Mouse (Mus musculus): ENCODE measurements around the gene Snx15. TPM values are rescaled to one million over a fixed set of nuclear protein-coding genes. Genes with fewer than 3 reads are reported as not detected.

The Snx15 gene
- polyA plus RNA-seq, 1 experiment = not detected

- peaks cover 11% of the 10 kb centered on the region for H3K4me1 ChIP-seq (ENCODE audit: control insufficient read depth, insufficient read depth, low read length)
- no peak overlapping the region for H3K27ac ChIP-seq (ENCODE audit: insufficient read depth, low read depth, low read length)
- no peak overlapping the region for H3K4me3 ChIP-seq (ENCODE audit: insufficient read depth, low read depth, low read length)
- WGBS = 71% methylated on average over 15 of the region's 15 CpGs
- no peak for TF ChIP-seq CTCF (IDR thresholded peaks at IDR 0.05; ENCODE audit: insufficient read depth, low read depth, low read length)
- no peak for TF ChIP-seq POLR2A (IDR thresholded peaks at IDR 0.05; ENCODE audit: insufficient read depth, low read depth, low read length)
Measured at GRCm38 (mm10) chr19:6116113-6116850, 11.8 kb downstream of the Snx15 start.

- H3K27ac ChIP-seq (ENCODE audit: insufficient read depth, low read depth, low read length) = no peak overlapping the region
- no peak for TF ChIP-seq POLR2A (IDR thresholded peaks at IDR 0.05; ENCODE audit: insufficient read depth, low read depth, low read length)
- H3K4me3 ChIP-seq (ENCODE audit: insufficient read depth, low read depth, low read length) = no peak overlapping the region
- H3K4me1 ChIP-seq (ENCODE audit: control insufficient read depth, insufficient read depth, low read length) = peaks cover 10% of the 10 kb centered on the region
- WGBS = 67% methylated on average over 6 of the region's 6 CpGs
Measured at GRCm38 (mm10) chr19:6113116-6113515, 15.0 kb downstream of the Snx15 start.

DNA sequence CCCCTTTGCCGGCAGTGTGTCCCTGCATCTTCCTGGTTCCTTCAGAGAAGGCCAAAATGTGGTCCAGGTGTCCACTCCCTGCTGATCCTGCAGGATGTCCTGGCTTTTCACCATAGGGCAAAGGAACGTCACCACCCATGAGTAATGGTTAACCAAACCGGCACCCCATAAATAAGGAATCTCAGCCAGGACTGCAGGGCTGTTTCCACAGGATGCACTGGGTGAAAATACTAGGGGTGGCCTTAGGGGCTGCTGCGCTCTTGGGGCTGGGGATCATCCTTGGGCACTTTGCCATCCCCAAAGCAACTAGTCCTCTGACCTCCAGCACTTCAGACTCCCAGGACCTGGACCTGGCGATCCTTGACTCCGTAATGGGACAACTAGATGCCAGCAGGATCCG is 22.5 kb downstream of the Snx15 start, which contains the start of gene Naaladl1:
Gene Naaladl1 (plus strand): TSS at position 197 of the 400 bp plus-strand sequence.
- H3K4me3 ChIP-seq (ENCODE audit: insufficient read depth, low read depth, low read length) = no peak within 1 kb of the TSS
- whole genome bisulfite sequencing = 93% methylated on average over 7 of the region's 7 CpGs
- H3K4me1 ChIP-seq (ENCODE audit: control insufficient read depth, insufficient read depth, low read length) = no peaks in the 10 kb centered on the region
- no peak within 1 kb of the TSS for H3K27ac ChIP-seq (ENCODE audit: insufficient read depth, low read depth, low read length)
- no peak for TF ChIP-seq CTCF (IDR thresholded peaks at IDR 0.05; ENCODE audit: insufficient read depth, low read depth, low read length)

DNA sequence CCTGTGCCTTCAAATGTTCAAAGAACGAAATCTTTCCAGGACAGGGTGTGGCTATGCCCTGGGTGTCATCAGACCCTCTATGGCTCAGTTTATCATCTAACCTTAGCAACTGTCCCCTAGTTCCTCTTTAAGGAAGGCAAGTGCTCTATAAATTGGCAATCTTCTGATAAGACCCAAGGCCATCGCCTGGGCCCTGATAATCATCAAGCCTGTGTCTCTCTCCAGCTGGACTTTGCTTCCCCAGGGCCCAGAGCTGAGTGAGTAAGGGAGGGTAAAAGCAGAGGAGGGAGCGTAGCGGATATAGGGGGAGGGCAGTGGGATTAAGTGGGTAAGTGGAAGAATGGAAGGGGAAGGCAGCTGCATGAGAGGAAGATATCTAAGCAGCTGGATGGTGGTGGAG is 23.6 kb downstream of the Snx15 start:
- no peak overlapping the region for H3K4me3 ChIP-seq (ENCODE audit: insufficient read depth, low read depth, low read length)
- 85% methylated on average over 4 of the region's 4 CpGs for WGBS
- TF ChIP-seq CTCF (IDR thresholded peaks at IDR 0.05; ENCODE audit: insufficient read depth, low read depth, low read length) (no peak), POLR2A (IDR thresholded peaks at IDR 0.05; ENCODE audit: insufficient read depth, low read depth, low read length) (no peak)
- H3K27ac ChIP-seq (ENCODE audit: insufficient read depth, low read depth, low read length) = no peak overlapping the region
- no peaks in the 10 kb centered on the region for H3K4me1 ChIP-seq (ENCODE audit: control insufficient read depth, insufficient read depth, low read length)

GRCm38 (mm10) chr19:6102169-6102853 is 25.8 kb downstream of the Snx15 start:
- H3K4me1 ChIP-seq (ENCODE audit: control insufficient read depth, insufficient read depth, low read length) = no peaks in the 10 kb centered on the region
- no peak overlapping the region for H3K4me3 ChIP-seq (ENCODE audit: insufficient read depth, low read depth, low read length)
- no peak overlapping the region for H3K27ac ChIP-seq (ENCODE audit: insufficient read depth, low read depth, low read length)
- TF ChIP-seq CTCF (IDR thresholded peaks at IDR 0.05; ENCODE audit: insufficient read depth, low read depth, low read length) (no peak), POLR2A (IDR thresholded peaks at IDR 0.05; ENCODE audit: insufficient read depth, low read depth, low read length) (no peak)
- 84% methylated on average over 6 of the region's 6 CpGs for WGBS

DNA sequence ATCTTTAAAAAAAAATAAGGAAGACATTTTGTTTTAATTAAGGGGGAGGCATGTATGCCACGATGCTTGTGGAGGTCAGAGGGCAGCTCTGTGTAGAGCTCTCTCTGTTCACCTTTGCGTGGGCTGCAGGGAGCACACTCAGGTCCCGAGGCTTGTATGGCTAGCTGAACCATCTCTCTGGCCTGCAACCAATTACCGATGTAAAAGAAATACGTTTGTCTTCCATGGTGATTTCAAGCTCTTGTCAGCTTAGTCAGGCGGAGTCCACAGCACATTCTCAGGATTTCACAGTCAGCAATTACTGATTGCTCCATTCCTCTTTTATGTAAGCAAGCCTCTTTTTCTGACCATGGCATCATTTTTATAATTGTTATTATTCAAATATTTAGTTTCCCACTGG is 26.9 kb downstream of the Snx15 start:
- no peaks in the 10 kb centered on the region for H3K4me1 ChIP-seq (ENCODE audit: control insufficient read depth, insufficient read depth, low read length)
- H3K27ac ChIP-seq (ENCODE audit: insufficient read depth, low read depth, low read length) = no peak overlapping the region
- no peak overlapping the region for H3K4me3 ChIP-seq (ENCODE audit: insufficient read depth, low read depth, low read length)
- 74% methylated on average over 6 of the region's 6 CpGs for WGBS
- TF ChIP-seq CTCF (IDR thresholded peaks at IDR 0.05; ENCODE audit: insufficient read depth, low read depth, low read length) (no peak), POLR2A (IDR thresholded peaks at IDR 0.05; ENCODE audit: insufficient read depth, low read depth, low read length) (no peak)

GRCm38 (mm10) chr19:6097847-6098246 is 30.3 kb downstream of the Snx15 start:
- Histone ChIP-seq H3K27ac (ENCODE audit: insufficient read depth, low read depth, low read length) (no peak overlapping the region), H3K4me3 (ENCODE audit: insufficient read depth, low read depth, low read length) (no peak overlapping the region), H3K4me1 (ENCODE audit: control insufficient read depth, insufficient read depth, low read length) (no peaks in the 10 kb centered on the region)
- WGBS = 92% methylated on average over 3 of the region's 3 CpGs
- TF ChIP-seq CTCF (IDR thresholded peaks at IDR 0.05; ENCODE audit: insufficient read depth, low read depth, low read length) (no peak), POLR2A (IDR thresholded peaks at IDR 0.05; ENCODE audit: insufficient read depth, low read depth, low read length) (no peak)

DNA sequence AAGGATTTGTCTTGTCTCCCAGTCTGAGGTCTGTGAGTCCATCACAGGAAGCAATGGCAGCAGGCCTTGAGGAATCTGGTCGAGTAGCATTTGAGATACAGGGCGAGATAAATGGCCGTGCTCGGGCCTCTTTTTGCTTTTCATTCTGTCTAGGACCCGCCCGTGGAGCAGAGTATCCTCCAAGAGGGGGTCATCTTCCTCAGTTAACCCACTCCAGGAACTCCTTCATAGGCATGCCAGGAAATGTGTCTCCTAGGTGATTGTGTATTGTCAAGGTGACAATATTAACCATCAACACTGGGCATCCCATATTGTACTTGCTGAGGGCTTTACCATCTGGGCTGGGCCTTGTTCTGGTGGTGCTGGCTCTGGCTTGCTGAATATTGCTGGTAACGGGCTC is 34.0 kb downstream of the Snx15 start, which contains the start of gene AC131692.1:
Gene AC131692.1 (plus strand): TSS at position 301 of the 400 bp plus-strand sequence.
- H3K4me3 ChIP-seq (ENCODE audit: insufficient read depth, low read depth, low read length) = no peak within 1 kb of the TSS
- WGBS = 89% methylated on average over 7 of the region's 7 CpGs
- TF ChIP-seq CTCF (IDR thresholded peaks at IDR 0.05; ENCODE audit: insufficient read depth, low read depth, low read length) = no peak
- H3K4me1 ChIP-seq (ENCODE audit: control insufficient read depth, insufficient read depth, low read length) = no peaks in the 10 kb centered on the region
- H3K27ac ChIP-seq (ENCODE audit: insufficient read depth, low read depth, low read length) = no peak within 1 kb of the TSS

GRCm38 (mm10) chr19:6088841-6089240 is 39.3 kb downstream of the Snx15 start:
- H3K4me3 ChIP-seq (ENCODE audit: insufficient read depth, low read depth, low read length) = no peak overlapping the region
- H3K27ac ChIP-seq (ENCODE audit: insufficient read depth, low read depth, low read length) = no peak overlapping the region
- 94% methylated on average over 13 of the region's 13 CpGs for WGBS
- peaks cover 8% of the 10 kb centered on the region for H3K4me1 ChIP-seq (ENCODE audit: control insufficient read depth, insufficient read depth, low read length)
- TF ChIP-seq POLR2A (IDR thresholded peaks at IDR 0.05; ENCODE audit: insufficient read depth, low read depth, low read length) (no peak), CTCF (IDR thresholded peaks at IDR 0.05; ENCODE audit: insufficient read depth, low read depth, low read length) (no peak)
